Mouse (Mus musculus) olfactory bulb, adult 2 months (tissue): ENCODE results near the gene Slc7a4.

ENCODE experiments used
- CTCF ChIP-seq: fragments of 200-500 bp; IDR thresholded peaks from 2 replicates; pipeline ENCODE4 v1.5.1; 2012; ENCODE audit warnings: low read depth, mild to moderate bottlenecking, low read length, moderate library complexity; ENCODE audit not compliant: insufficient read depth
- POLR2A ChIP-seq: fragments of 200-500 bp; IDR thresholded peaks from 2 replicates; pipeline ENCODE4 v1.6.1; 2012; ENCODE audit warnings: mild to moderate bottlenecking, low read depth, low read length, moderate library complexity; ENCODE audit not compliant: insufficient read depth

GRCm38 (mm10) chr16:17532271-17532670 lies 50.7 kb downstream of the Slc7a4 start:
- TF ChIP-seq CTCF: no peak
- TF ChIP-seq POLR2A: no peak
